Mouse (Mus musculus) gastrocnemius, adult 18-20 months (tissue): Measurements from ENCODE around the gene Tspan1. TPM values are rescaled to one million over a fixed set of nuclear protein-coding genes. Genes with fewer than 3 reads are reported as not detected.

Experiments
- DNase-seq: peaks from one replicate; pipeline ENCODE4 v3.0.0; 2021; ENCODE audit warnings: low spot score
- long read RNA-seq, 2 experiments: library from polyadenylated mRNA; stranded (forward); transcript quantifications; one replicate each; pipeline ENCODE4 v2.0.0; 2021
- total RNA-seq, 2 experiments: library from RNA; stranded (reverse); gene quantifications; 2 replicates each; pipeline ENCODE4 v1.2.3; 2021

Tspan1 gene
- total RNA-seq = not detected
- long read RNA-seq, experiment 1 = 0 reads
- long read RNA-seq, experiment 2 = 0 reads

DNA sequence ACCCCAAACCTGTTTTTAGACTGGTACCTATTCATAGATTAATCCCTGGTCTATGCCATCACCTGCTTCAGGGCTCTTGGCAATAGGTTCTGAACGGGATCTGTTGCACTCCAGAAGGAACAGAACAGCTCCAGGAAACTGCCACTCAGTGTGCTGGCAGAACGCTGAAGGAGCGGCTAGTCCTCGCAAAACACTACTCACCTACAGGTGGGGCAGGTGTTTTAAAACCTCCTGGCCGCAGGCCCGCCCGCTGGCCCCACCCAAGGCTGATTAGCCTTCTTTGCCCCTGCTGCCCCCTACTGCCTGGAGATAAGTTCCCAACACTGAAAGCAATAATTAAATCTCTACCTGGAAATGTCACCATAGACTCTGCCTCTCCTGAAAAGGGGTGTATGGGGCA, at the start of gene Tspan1:
Gene Tspan1 (minus strand): TSS at position 198 of the 400 bp plus-strand sequence.
- DNase-seq = no peak

GRCm38 (mm10) chr4:116217046-116217445, 49.6 kb upstream of the Tspan1 start:
- DNase-seq = no peak

DNA sequence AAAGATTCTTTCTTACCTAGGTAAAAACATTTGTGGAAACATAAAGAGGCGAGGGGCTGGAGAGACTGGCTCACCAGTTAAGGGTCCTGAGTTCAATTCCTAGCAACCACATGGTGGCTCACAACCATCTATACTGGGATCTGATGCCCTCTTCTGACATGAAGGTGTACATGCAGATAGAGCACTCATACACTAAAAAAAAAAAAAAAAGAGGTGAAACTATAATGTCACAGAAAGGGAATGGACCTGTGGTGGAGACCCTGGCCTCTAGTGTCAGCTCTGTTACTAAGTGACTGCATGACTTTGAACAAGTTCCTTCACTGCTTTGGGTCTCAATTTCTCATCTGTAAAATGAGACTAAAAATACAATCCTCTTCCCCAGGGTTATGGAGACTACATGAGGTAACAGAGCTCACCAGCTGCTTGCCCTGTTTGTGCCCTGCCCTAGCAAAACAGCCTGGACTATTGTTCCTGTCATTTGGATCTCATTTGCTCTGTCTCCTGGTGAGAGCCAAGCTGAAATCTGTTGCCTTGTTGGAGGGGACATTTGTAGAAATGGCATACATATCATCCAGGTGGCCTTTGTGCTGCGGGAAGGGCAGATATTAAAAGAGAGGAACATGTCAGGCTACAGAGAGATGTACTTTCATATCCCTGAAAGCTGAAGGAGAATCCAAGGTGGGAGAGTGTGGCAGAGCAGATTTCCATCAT, 48.6 kb upstream of the Tspan1 start:
- no peak for DNase-seq

DNA sequence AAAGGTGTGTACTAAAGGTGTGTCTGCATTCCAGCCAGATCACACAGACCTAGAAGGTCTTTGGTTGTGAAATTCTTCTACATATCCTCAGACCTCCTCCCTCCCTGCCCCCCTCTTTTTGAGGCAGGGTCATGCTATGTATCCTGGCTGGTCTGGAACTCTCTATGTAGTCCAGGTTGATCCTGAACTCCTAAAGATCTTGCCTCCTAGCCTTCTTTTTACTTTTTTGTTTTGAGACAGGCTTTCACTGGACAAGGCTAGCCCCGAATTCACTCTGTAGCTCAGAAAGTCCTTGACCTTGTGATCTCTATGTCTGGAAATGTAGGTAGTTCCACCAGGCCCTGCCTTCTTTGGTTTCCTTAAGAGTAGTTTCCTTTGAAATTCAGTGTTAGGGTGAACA, 41.5 kb upstream of the Tspan1 start:
- no peak for DNase-seq

DNA sequence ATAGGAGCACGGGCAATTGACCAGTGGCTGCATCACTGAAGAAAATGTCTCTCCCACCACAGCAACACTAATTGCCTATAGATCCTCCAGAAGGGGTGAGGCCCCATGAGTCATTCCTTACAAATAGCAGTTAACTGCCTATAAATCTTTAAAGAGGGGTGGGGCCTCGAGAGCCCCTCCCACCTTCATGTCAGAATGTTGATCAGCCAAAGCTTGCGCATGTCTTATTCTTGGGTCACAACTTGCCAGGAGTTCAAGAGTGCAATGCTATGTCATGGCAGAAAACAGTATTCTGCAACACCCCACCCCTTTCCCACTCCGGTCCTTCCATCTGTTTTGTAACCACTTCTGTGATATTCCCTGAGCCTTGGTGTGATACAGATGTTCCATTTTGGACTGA, 39.1 kb upstream of the Tspan1 start:
- no peak for DNase-seq

GRCm38 (mm10) chr4:116204422-116204821, 37.0 kb upstream of the Tspan1 start:
- DNase-seq = no peak

DNA sequence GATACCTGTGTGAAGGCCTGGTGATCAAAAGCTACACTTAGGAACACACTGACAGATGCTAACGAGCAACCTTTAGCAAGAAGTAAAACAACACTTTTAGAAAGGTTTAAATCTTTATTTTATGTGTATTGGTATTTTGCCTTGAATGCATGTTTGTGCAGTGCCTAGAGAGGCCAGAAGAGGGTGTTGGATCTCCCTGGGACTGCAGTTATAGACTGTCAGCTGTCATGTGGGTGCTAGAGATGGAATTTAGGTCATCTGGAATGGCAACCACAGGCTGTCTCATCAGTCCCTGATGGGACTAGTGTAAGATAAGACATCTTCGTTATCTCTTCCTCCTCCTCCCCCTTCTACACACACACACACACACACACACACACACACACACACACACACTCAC, 31.0 kb upstream of the Tspan1 start:
- DNase-seq = no peak

GRCm38 (mm10) chr4:116193583-116194383, 26.4 kb upstream of the Tspan1 start:
- DNase-seq = no peak

DNA sequence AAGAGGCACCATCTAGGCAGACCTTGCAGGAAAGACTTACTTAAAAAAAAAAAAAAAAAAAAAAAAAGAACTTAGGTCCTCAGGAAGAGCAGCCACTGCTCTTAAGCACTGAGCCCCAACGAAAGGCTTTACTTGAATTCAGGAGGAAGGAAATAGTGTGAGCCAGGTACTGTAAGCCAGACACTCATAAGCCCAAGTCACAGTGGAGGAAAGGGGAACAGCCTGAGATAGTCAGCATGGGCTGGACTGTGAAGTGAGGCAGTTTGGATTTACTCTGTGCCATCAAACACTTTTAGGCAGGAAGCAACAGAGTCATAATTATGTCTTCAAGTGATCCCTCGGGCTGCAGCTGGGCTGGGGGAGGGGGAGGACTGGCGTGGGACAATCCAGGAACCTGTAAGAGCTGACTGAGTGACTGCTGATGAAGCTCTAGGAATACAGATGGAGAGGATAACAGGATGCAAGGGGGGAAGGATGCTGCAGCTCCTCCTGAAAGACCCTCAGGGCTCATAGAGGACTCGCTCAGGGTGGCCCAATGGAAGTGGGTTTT, 25.0 kb upstream of the Tspan1 start:
- no peak for DNase-seq

GRCm38 (mm10) chr4:116185083-116185482, 17.7 kb upstream of the Tspan1 start:
- no peak for DNase-seq

DNA sequence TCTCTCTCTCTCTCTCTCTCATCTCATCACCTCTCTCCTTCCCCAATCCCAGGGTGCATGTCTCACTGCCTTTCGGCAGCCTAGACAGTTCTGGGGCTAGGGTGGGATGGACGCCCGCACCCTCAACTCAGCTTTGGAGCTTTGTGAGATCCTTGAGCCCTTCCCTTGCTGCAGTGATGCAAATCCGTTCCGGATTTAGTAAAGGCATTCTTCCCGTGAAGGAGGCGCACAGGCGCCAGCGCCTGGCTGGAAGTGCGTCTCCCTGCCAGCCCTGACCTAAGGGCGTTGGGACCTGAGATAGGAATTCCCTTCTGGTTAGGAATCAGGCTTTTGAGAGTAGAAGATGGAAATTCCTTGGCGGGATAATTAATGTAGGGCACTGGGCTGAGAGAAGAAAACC, 15.3 kb upstream of the Tspan1 start:
- peak; percentile 39 for DNase-seq

DNA sequence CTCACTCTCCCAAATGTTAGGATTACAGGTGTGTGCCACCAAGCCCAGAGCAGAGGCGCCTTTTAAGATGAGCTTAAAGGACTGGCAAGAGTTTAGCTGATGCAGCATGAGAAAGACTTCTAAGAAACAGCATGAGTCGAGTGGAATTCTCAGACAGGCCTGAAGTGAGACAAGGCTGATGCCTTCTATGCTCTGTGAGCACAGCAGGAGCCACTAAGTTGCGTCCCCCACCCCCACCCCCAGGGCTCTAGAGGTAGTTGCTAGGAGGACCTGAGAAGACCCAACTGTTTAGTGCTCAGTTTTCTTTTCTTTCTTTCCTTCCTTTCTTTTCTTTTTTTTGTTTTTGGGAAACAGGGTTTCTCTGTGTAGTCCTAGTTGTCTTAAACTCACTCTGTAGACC, 14.7 kb upstream of the Tspan1 start:
- DNase-seq = no peak

DNA sequence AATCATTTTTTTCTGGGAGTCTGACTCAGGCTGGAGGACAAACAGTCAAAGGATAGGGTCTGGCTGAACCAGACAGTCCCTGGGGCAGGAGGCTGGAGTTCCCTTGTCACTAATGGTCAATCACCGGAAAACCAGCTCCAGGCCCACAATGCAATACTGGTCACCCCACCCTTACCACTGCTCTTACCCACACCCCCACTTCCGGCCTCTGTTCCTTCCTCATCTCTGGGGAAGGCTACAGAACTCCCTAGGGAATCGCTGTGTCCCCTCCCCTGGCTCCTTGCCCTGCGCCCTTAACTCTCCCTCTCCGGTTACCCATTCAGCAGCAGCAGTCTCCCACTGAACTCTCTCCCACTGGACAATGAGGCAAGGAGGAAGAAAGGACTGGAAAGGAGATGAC, 9.7 kb upstream of the Tspan1 start:
- peak; percentile 63 for DNase-seq

GRCm38 (mm10) chr4:116176543-116176988, 9.2 kb upstream of the Tspan1 start:
- peak; percentile 21 for DNase-seq

- DNase-seq = no peak
Observed at GRCm38 (mm10) chr4:116175711-116176542, 8.5 kb upstream of the Tspan1 start.

DNA sequence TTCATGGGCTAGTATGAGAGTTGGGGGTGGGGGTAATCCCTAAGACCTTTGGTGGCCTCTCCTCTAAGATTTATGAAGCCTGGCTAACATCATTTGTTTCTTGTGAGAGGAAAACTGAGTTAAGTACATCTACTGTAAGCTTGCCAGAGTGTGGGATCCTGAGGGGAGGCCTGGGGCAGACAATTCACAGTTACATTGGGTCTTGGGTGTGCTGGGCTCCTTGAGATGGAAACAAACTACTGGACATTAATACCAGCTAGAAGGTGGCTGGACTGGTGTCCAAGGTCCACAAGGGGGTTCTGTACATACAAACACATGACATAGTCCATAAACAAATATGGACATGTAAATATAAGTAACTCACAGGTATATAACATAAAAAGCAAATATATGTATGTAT, 7.7 kb upstream of the Tspan1 start:
- DNase-seq = no peak

GRCm38 (mm10) chr4:116174466-116175116, 7.2 kb upstream of the Tspan1 start:
- DNase-seq = no peak

DNA sequence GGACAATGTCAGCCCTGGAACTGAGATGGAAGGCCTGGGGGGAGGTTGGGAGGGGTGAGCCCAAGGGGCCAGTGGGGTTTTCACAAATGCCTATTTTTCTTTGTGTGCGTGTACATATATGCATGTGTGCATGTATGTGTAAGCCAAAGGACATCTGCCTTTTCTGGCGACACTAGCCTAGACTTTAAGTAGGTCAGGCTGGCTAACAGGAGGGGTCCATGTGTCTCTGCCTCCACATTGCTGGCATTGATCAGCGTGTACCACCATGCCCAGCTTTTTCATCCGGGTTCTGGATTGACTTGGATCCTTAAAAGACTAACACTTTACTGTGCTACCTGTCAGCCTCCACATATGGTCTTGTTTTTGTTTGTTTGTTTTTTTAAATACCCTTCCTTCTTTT, 6.4 kb upstream of the Tspan1 start:
- no peak for DNase-seq

DNA sequence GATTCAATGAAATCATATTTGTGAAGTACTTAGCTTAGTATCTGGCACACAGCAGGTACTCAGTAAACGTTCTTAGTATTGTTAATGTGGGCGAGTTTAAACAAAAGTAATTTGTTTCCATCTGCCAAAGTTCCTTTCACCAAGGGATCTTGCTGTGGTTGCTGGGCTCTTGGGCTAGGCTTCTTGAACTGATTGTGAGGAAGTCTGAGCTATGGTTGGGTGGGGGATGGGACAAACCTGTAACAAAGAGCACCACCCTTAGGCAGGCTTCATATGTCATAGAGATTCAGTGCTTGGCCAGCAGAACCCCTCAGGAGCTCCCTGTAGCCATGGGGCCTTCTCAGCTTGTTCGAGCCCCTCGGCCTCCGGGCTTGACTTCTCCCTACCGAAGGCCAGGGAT, 5.7 kb upstream of the Tspan1 start, which contains the start of the genes 1700042G07Rik and Gm49337:
Gene 1700042G07Rik (plus strand): TSS at position 301 of the 400 bp plus-strand sequence.
Gene Gm49337 (plus strand): TSS at position 313 of the 400 bp plus-strand sequence.
- DNase-seq = no peak

DNA sequence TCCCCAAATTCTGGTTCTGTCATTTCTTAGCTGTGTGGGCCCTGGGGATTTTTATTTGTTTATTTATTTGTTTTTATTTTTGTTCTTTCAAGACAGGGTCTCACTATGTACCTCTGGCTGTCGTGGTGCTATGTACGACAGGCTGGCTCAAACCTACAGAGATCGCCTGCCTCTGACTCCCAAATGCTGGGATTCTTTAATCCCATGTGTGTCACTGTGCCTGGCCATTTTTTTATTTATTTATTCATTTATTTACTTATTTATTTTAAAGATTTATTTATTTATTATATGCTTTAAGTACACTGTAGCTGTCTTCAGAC, 1.9 kb upstream of the Tspan1 start:
- DNase-seq = no peak
